Mouse (Mus musculus) MEL (cell line): Measurements from ENCODE around the gene Nell1. TPM values are rescaled to one million over a fixed set of nuclear protein-coding genes. Genes with fewer than 3 reads are reported as not detected.

Experiments used
- DNase-seq: peaks from one replicate; pipeline ENCODE4 v3.0.0; 2011; ENCODE audit warnings: low read depth, low spot score
- H3K27ac ChIP-seq: 2 replicates; pipeline ENCODE4 v1.5.1; 2012; ENCODE audit warnings: low read depth, mild to moderate bottlenecking, control low read depth, low read length, moderate library complexity; ENCODE audit not compliant: control insufficient read depth
- H3K27me3 ChIP-seq, 2 experiments: fragments of 150-350 bp in 1 of 2; sonication (generic) in 1 of 2; 2 replicates each; pipeline ENCODE4 v1.6.1; 2012; ENCODE audit warnings: low read length in 2 of 2, mild to moderate bottlenecking in 2 of 2, improper control_type of control experiment in 1 of 2, moderate library complexity in 1 of 2; ENCODE audit not compliant: insufficient read depth in 2 of 2, control insufficient read depth in 1 of 2
- H3K36me3 ChIP-seq, 2 experiments: 2 replicates each; pipeline ENCODE4 v1.6.1; 2012 to 2014; ENCODE audit warnings: low read length in 2 of 2, improper control_type of control experiment in 1 of 2, inconsistent platforms in 1 of 2, mild to moderate bottlenecking in 1 of 2; ENCODE audit not compliant: insufficient read depth in 2 of 2, control insufficient read depth in 1 of 2
- H3K4me1 ChIP-seq, 2 experiments: fragments of 150-350 bp in 1 of 2; sonication (generic) in 1 of 2; 2 replicates each; pipeline ENCODE4 v1.6.1; 2012; ENCODE audit warnings: low read length in 2 of 2, improper control_type of control experiment in 1 of 2, mild to moderate bottlenecking in 1 of 2; ENCODE audit not compliant: insufficient read depth in 2 of 2, control insufficient read depth in 1 of 2
- H3K4me3 ChIP-seq, 2 experiments: fragments of 150-350 bp in 1 of 2; sonication (generic) in 1 of 2; 2 replicates each; pipeline ENCODE4 v1.5.1; 2012; ENCODE audit warnings: low read depth in 2 of 2, low read length in 2 of 2, mild to moderate bottlenecking in 2 of 2, moderate library complexity in 2 of 2, control low read depth in 1 of 2, improper control_type of control experiment in 1 of 2; ENCODE audit not compliant: control insufficient read depth in 1 of 2, insufficient read depth in 1 of 2
- H3K79me2 ChIP-seq: 2 replicates; pipeline ENCODE4 v1.6.1; 2012; ENCODE audit warnings: mild to moderate bottlenecking, low read length, moderate library complexity; ENCODE audit not compliant: control insufficient read depth, poor library complexity, insufficient read depth
- H3K9ac ChIP-seq: 2 replicates; pipeline ENCODE4 v1.6.1; 2012; ENCODE audit warnings: low read depth, mild to moderate bottlenecking, control low read depth, low read length, moderate library complexity; ENCODE audit not compliant: control insufficient read depth, poor library complexity, severe bottlenecking
- H3K9me3 ChIP-seq: fragments of 150-350 bp; sonication (generic); replicated peaks from 2 replicates; pipeline ENCODE4 v1.6.1; 2012; ENCODE audit warnings: mild to moderate bottlenecking, low read length, improper control_type of control experiment, moderate library complexity; ENCODE audit not compliant: insufficient read depth
- EP300 ChIP-seq, 2 experiments: IDR thresholded peaks; 2 replicates each; pipeline ENCODE4 v1.6.1; 2011; ENCODE audit warnings: improper control_type of control experiment in 2 of 2, low read length in 2 of 2, low read depth in 1 of 2, mild to moderate bottlenecking in 1 of 2
- GATA1 ChIP-seq: IDR thresholded peaks from 2 replicates; pipeline ENCODE4 v1.6.1; 2011; ENCODE audit warnings: low read depth, low read length, improper control_type of control experiment
- HCFC1 ChIP-seq: IDR thresholded peaks from 2 replicates; pipeline ENCODE4 v1.6.1; 2012; ENCODE audit warnings: low read depth, mild to moderate bottlenecking, inconsistent platforms, low read length, improper control_type of control experiment, moderate library complexity
- MXI1 ChIP-seq: IDR thresholded peaks from 2 replicates; pipeline ENCODE4 v1.6.1; 2011; ENCODE audit warnings: mild to moderate bottlenecking, low read depth, low read length, improper control_type of control experiment
- MYC ChIP-seq: IDR thresholded peaks from 2 replicates; pipeline ENCODE4 v1.6.1; 2011; ENCODE audit warnings: low read depth, mild to moderate bottlenecking, low read length, improper control_type of control experiment, moderate library complexity
- USF2 ChIP-seq, 2 experiments: IDR thresholded peaks; 2 replicates each; pipeline ENCODE4 v1.6.1; 2011 to 2012; ENCODE audit warnings: improper control_type of control experiment in 2 of 2, low read length in 2 of 2, borderline replicate concordance in 1 of 2, inconsistent platforms in 1 of 2, low read depth in 1 of 2, mild to moderate bottlenecking in 1 of 2; ENCODE audit not compliant: insufficient read depth in 1 of 2
- ZMIZ1 ChIP-seq: IDR thresholded peaks from 2 replicates; pipeline ENCODE4 v1.6.1; 2012; ENCODE audit warnings: low read depth, mild to moderate bottlenecking, inconsistent platforms, low read length, improper control_type of control experiment, moderate library complexity
- ZNF384 ChIP-seq: IDR thresholded peaks from 2 replicates; pipeline ENCODE4 v1.6.1; 2012; ENCODE audit warnings: low read depth, mild to moderate bottlenecking, inconsistent platforms, low read length, improper control_type of control experiment
- polyA plus RNA-seq, 2 experiments: library from polyadenylated mRNA; stranded (reverse) in 1 of 2; unstranded in 1 of 2; fragments of >175 nt in 1 of 2; fragments of >200 nt in 1 of 2; gene quantifications; 2 replicates each; pipeline versions ENCODE4 v1.2.1 to v1.2.4; 2012; ENCODE audit warnings: low replicate concordance in 2 of 2, low read depth in 1 of 2; ENCODE audit not compliant: insufficient read length in 2 of 2, insufficient read depth in 1 of 2, missing spikeins in 1 of 2
- total RNA-seq: library from RNA; depleted of rRNA; stranded (reverse); fragments of 300-350 nt; gene quantifications from 2 replicates; pipeline ENCODE4 v1.2.3, GENCODE M21; 2012

The Nell1 gene
- total and polyA plus RNA-seq, 3 experiments, result not detected

DNA sequence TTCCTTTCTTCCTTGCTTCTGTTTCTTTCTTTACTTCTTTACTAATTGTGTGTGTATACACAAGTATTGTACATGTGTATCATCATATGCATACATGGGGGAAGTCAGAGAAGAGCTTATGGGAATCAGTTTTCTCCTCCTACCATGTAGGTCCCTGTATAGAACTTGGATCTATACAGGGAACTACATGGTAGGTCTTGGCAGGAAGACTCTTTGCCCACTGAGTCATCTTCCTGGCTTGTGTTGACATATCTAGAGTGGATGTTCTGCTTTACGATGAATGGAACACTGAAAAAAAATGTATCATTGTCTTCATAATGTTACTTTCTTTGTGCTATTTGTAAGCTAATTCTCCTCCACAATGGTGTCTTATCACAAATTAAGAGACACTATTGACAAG, 806.4 kb downstream of the Nell1 start:
- no peak overlapping the region for H3K4me3 ChIP-seq
- H3K36me3 ChIP-seq, result no peaks in the 10 kb centered on the region
- no peaks in the 10 kb centered on the region for H3K4me1 ChIP-seq
- H3K27ac ChIP-seq, result no peak overlapping the region
- no peaks in the 10 kb centered on the region for H3K9me3 ChIP-seq
- TF ChIP-seq MXI1, result no peak
- no peaks in the 10 kb centered on the region for H3K79me2 ChIP-seq
- no peak overlapping the region for H3K9ac ChIP-seq
- no peak for DNase-seq
- no peaks in the 10 kb centered on the region for H3K27me3 ChIP-seq

DNA sequence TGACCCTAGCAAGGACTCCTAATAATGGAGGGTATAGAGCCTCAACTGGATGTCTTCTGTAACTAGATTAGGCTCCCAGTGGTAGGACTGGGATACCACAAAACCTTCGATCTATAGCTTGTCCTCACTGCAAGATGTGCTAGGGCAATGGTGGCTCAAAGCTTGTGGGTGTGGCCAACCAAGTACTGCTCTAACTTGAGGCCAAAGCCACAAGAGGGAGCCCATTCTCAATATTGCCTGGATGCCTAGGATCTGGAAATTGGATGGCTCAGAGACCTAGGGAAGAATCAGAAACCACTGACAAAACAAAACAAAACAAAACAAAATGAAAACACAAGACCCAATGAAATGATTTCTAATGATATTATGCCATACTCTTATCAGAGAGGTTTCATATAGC, 809.0 kb downstream of the Nell1 start:
- no peaks in the 10 kb centered on the region for H3K4me1 ChIP-seq
- TF ChIP-seq EP300 (IDR thresholded peaks at IDR 0.05; ENCODE audit: low read depth in 1 of 2, low read length in 2 of 2) (no peak), USF2 (IDR thresholded peaks at IDR 0.05; ENCODE audit: borderline replicate concordance in 1 of 2, insufficient read depth in 1 of 2, low read depth in 1 of 2, low read length in 2 of 2) (no peak), ZMIZ1 (no peak)
- no peak for DNase-seq
- H3K9me3 ChIP-seq, result no peaks in the 10 kb centered on the region
- no peak overlapping the region for H3K27ac ChIP-seq
- no peak overlapping the region for H3K9ac ChIP-seq
- H3K79me2 ChIP-seq, result no peaks in the 10 kb centered on the region
- no peak overlapping the region for H3K4me3 ChIP-seq
- H3K36me3 ChIP-seq, result no peaks in the 10 kb centered on the region
- no peaks in the 10 kb centered on the region for H3K27me3 ChIP-seq

DNA sequence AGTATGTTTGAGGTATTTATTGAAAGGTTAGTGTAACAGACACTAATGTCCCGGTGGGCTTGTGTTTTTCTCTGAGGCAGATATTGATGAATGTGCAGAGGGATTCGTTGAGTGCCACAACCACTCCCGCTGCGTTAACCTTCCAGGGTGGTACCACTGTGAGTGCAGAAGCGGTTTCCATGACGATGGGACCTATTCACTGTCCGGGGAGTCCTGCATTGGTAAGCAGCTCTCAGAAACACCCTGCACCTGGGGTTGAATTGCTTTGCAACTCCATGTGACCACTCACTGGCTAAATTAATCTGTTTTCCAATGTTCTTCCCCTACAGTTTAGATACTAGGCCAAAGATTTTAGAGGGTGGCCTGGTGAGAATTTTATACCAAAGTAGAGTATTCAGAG, 851.5 kb downstream of the Nell1 start:
- Histone ChIP-seq H3K27me3 (no peaks in the 10 kb centered on the region), H3K4me1 (no peaks in the 10 kb centered on the region), H3K79me2 (no peaks in the 10 kb centered on the region), H3K27ac (no peak overlapping the region), H3K4me3 (no peak overlapping the region), H3K9me3 (no peaks in the 10 kb centered on the region), H3K36me3 (no peaks in the 10 kb centered on the region), H3K9ac (no peak overlapping the region)
- no peak for DNase-seq
- TF ChIP-seq ZNF384, result no peak

DNA sequence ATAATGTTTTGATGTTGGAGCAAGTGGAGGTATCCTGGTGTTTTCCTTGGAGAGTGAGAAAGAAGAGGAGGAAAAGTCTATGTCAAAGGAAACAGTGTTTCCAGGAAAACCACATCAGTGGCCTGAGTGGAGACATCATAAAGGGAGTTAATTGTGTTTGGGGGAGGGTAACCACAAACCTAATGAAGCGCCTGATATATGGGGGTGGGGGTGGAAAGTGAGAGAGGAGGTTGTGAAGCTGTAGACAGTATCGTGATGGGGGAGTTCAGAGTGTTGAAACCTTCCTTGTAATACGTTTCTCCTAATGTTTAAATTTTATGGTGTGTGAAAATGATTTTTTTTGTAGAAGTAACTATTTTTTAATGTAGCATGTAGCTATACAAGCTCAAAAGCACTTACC, 858.1 kb downstream of the Nell1 start:
- no peak for TF ChIP-seq GATA1
- no peak for TF ChIP-seq HCFC1
- no peak for TF ChIP-seq MYC
- TF ChIP-seq, all 39 proteins: peak for 0

More for the DNA sequence above, 858.1 kb downstream of the Nell1 start:
- H3K79me2 ChIP-seq, result no peaks in the 10 kb centered on the region
- no peak overlapping the region for H3K27ac ChIP-seq
- no peaks in the 10 kb centered on the region for H3K27me3 ChIP-seq
- no peak overlapping the region for H3K4me3 ChIP-seq
- no peaks in the 10 kb centered on the region for H3K9me3 ChIP-seq
- H3K9ac ChIP-seq, result no peak overlapping the region
- no peaks in the 10 kb centered on the region for H3K36me3 ChIP-seq
- DNase-seq, result no peak
- no peaks in the 10 kb centered on the region for H3K4me1 ChIP-seq
